Mouse (Mus musculus): ENCODE data around the gene Dlgap5. TPM values are rescaled to one million over a fixed set of nuclear protein-coding genes. Genes with fewer than 3 reads are reported as not detected.
A peak's percentile ranks its signal among the peaks of the same experiment; 100 is the strongest.

The Dlgap5 gene
- polyA plus RNA-seq, 1 experiment, result 2.4 TPM

DNA sequence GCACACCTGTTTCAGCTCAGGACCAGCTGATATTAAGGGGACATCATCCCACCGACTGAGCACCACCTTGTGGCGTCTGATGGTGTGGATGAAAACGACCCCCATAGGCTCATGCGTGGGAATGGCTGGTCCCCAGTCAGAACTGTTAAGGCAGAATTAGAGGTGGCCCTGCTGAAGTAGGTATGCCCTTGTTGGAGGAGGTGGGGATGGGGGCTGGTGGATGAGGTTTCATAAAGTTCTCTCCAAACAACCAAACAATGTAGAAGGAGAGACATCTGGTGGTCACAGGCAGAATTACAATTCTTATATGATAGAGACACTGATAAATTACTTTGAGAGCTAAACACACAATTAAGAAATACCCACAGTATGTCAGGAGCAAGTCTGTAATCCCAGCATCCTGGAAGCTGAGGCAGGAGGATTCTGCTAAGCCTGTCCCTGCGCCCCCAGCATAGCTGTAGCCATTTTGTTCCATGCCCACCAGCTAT lies 22.0 kb downstream of the Dlgap5 start:
- Histone ChIP-seq H3K36me3 (ENCODE audit: control insufficient read depth, insufficient read depth, low read length) (peaks cover 3% of the 10 kb centered on the region; the same call in 1 of the 2 replicates), H3K4me1 (ENCODE audit: control insufficient read depth, insufficient read depth, insufficient read length) (no peaks in the 10 kb centered on the region), H3K27ac (ENCODE audit: insufficient read depth, low read length) (peak overlapping the region; percentile 64), H3K4me3 (ENCODE audit: extremely low read depth, insufficient read depth, insufficient read length) (peak overlapping the region; percentile 28; the same call in 1 of the 2 replicates), H3K27me3 (ENCODE audit: control insufficient read depth, insufficient read depth, low read length) (no peaks in the 10 kb centered on the region)
- TF ChIP-seq CTCF (IDR thresholded peaks at IDR 0.05; ENCODE audit: extremely low read depth, insufficient read depth, insufficient read length, insufficient replicate concordance) (peak; percentile 38; the same call in 1 of the 2 replicates), POLR2A (IDR thresholded peaks at IDR 0.05; ENCODE audit: low read depth, low read length) (no peak)
- DNase-seq (ENCODE audit: low read depth in 1 of 2, low spot score in 2 of 2), result peak; percentile 8 to 31
- 61% methylated on average over 5 of the region's 5 CpGs for WGBS

DNA sequence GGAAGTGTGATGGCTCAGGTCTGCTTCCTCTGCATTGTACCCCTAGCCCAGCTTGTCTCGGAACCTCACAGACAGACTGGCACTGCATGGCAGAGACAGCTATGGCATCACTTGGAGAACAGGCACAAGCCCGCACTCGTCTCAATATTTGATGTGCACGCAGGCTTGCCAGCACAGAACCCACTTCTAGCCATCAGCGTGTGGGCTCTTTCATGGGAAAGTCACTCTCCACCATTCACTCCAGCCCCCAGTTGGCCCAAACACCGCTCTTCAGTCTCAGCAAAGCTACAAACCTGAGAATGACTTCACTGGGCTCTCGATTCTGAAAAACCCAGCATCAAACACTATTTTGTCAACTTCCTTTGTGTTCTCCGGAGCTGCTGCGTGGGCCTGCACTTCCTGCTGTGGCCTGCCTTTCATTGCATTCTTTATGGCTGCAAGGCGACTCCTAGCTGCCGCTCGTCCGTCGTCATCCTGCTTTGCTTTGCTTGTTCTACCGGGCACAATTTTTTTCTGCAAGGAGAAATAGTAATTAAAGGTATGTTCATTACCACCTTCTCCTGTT lies 22.7 kb downstream of the Dlgap5 start:
- Histone ChIP-seq H3K27me3 (ENCODE audit: control insufficient read depth, insufficient read depth, low read length) (no peaks in the 10 kb centered on the region), H3K36me3 (ENCODE audit: control insufficient read depth, insufficient read depth, low read length) (peaks cover 3% of the 10 kb centered on the region; the same call in 1 of the 2 replicates), H3K4me3 (ENCODE audit: extremely low read depth, insufficient read depth, insufficient read length) (peak overlapping the region; percentile 28; the same call in 1 of the 2 replicates), H3K27ac (ENCODE audit: insufficient read depth, low read length) (peak overlapping the region; percentile 68), H3K4me1 (ENCODE audit: control insufficient read depth, insufficient read depth, insufficient read length) (no peaks in the 10 kb centered on the region)
- DNase-seq (ENCODE audit: low read depth in 1 of 2, low spot score in 2 of 2), result peak; percentile 14 to 50
- 75% methylated on average over 15 of the region's 15 CpGs for WGBS
- no peak; the same call in 1 of the 2 replicates for TF ChIP-seq POLR2A (IDR thresholded peaks at IDR 0.05; ENCODE audit: low read depth, low read length)
- TF ChIP-seq CTCF (IDR thresholded peaks at IDR 0.05; ENCODE audit: extremely low read depth, insufficient read depth, insufficient read length, insufficient replicate concordance), result no peak

DNA sequence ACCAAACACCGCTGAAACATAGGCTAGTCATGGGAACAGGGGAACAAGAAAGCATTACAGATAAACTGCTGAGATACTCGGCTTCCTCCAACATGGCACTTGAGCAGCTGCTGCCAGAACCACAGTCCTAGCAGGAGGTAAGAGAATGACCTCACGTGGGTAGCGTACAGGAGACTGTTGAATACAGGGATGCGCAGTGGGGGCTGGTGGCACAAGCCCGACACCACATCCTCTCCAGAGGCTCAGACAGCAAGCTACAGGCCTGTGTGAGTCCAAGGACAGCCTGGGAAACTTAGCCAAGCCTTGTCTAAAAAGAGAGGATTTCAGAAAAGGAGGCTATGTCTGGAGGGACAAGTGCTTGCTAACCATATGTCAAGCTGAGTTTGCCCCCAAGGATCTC lies 23.2 kb downstream of the Dlgap5 start:
- Histone ChIP-seq H3K4me1 (ENCODE audit: control insufficient read depth, insufficient read depth, insufficient read length) (no peaks in the 10 kb centered on the region), H3K36me3 (ENCODE audit: control insufficient read depth, insufficient read depth, low read length) (peaks cover 4% of the 10 kb centered on the region; the same call in 1 of the 2 replicates), H3K27ac (ENCODE audit: insufficient read depth, low read length) (peak overlapping the region; percentile 68), H3K4me3 (ENCODE audit: extremely low read depth, insufficient read depth, insufficient read length) (no peak overlapping the region), H3K27me3 (ENCODE audit: control insufficient read depth, insufficient read depth, low read length) (no peaks in the 10 kb centered on the region)
- 80% methylated on average over 6 of the region's 6 CpGs for WGBS
- TF ChIP-seq CTCF (IDR thresholded peaks at IDR 0.05; ENCODE audit: extremely low read depth, insufficient read depth, insufficient read length, insufficient replicate concordance) (no peak), POLR2A (IDR thresholded peaks at IDR 0.05; ENCODE audit: low read depth, low read length) (no peak)
- no peak for DNase-seq (ENCODE audit: low read depth in 1 of 2, low spot score in 2 of 2)

DNA sequence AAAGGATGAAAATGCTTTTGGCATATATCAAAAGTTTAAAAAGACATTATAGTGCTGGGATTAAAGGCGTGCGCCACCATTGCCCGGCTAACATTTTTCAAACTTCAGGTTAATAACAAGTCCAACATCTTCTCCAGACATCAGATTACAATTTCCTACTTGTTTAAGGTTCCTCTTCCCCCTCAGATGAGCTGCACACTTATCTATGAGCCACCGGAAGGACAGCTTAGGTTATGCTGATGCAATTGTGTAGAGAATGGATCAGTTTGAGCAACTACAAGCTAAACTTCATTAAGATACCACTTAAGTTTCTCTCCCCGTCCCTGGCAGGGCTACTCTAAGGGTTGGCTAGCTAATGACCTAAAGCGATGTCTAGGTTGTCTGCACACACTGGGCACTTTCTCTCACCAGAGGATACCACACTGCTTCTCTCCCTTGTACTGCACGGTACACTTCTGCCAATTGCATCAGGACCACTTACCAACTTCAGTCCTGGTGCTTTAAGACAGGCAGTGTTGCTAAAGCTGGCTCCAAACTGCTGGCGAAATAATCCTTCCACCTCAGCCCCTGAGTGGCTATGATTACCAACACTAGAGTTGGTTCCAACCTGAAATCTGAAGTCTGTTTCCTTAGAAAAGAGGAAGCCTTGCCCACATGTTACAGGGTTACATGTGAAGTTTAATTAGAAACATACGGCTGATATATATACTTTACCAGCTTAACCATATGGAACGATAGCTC lies 24.7 kb downstream of the Dlgap5 start:
- 77% methylated on average over 10 of the region's 10 CpGs for WGBS
- H3K36me3 ChIP-seq (ENCODE audit: control insufficient read depth, insufficient read depth, low read length), result peaks cover 7% of the 10 kb centered on the region
- H3K4me1 ChIP-seq (ENCODE audit: control insufficient read depth, insufficient read depth, insufficient read length), result no peaks in the 10 kb centered on the region
- no peak overlapping the region for H3K4me3 ChIP-seq (ENCODE audit: extremely low read depth, insufficient read depth, insufficient read length)
- no peak overlapping the region for H3K27ac ChIP-seq (ENCODE audit: insufficient read depth, low read length)
- no peak for TF ChIP-seq CTCF (IDR thresholded peaks at IDR 0.05; ENCODE audit: extremely low read depth, insufficient read depth, insufficient read length, insufficient replicate concordance)
- no peak for TF ChIP-seq POLR2A (IDR thresholded peaks at IDR 0.05; ENCODE audit: low read depth, low read length)
- no peaks in the 10 kb centered on the region for H3K27me3 ChIP-seq (ENCODE audit: control insufficient read depth, insufficient read depth, low read length)
- no peak for DNase-seq (ENCODE audit: low read depth in 1 of 2, low spot score in 2 of 2)

DNA sequence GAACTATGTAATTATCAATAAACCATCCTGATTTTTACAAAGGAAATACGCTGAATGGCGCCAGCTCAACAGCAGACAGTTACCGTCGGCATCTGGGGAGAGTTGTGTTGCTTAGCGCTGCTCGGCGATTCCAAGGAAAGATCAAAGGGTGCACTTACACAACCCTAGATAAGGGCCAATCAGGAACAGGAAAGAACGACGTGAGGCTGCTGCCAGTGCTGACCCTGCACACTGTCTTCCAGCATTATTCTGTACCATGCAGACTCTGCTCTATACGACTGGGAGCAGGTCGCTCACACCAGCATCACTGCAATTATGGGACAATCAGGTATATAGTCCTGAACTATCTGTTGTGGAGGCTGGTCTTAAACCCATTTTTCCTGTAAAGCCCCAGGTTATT lies 32.1 kb downstream of the Dlgap5 start:
- no peaks in the 10 kb centered on the region for H3K4me1 ChIP-seq (ENCODE audit: control insufficient read depth, insufficient read depth, insufficient read length)
- 92% methylated on average over 11 of the region's 11 CpGs for WGBS
- no peak overlapping the region for H3K4me3 ChIP-seq (ENCODE audit: extremely low read depth, insufficient read depth, insufficient read length)
- TF ChIP-seq POLR2A (IDR thresholded peaks at IDR 0.05; ENCODE audit: low read depth, low read length), result no peak
- no peak for TF ChIP-seq CTCF (IDR thresholded peaks at IDR 0.05; ENCODE audit: extremely low read depth, insufficient read depth, insufficient read length, insufficient replicate concordance)
- H3K36me3 ChIP-seq (ENCODE audit: control insufficient read depth, insufficient read depth, low read length), result peaks cover 11% of the 10 kb centered on the region
- no peak overlapping the region for H3K27ac ChIP-seq (ENCODE audit: insufficient read depth, low read length)
- no peak for DNase-seq (ENCODE audit: low read depth in 1 of 2, low spot score in 2 of 2)
- H3K27me3 ChIP-seq (ENCODE audit: control insufficient read depth, insufficient read depth, low read length), result no peaks in the 10 kb centered on the region

DNA sequence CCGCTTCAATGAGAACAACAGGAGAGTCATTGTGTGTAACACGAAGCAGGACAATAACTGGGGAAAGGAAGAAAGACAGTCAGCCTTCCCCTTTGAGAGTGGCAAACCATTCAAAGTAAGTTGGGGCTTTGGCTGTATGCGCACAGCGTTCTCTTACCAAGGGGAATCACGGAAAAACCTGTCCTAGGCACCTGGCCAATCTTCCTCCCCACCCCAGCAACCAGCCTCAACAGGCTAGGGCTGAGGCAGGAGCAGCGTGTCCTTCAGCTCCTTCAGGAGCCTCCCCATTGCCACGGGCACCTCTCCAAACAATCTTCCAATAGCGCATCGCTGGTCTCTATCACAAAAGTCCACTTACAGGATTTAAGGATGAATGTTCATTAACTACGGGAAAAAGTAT lies 33.6 kb downstream of the Dlgap5 start:
- H3K36me3 ChIP-seq (ENCODE audit: control insufficient read depth, insufficient read depth, low read length), result peaks cover 8% of the 10 kb centered on the region
- 96% methylated on average over 10 of the region's 10 CpGs for WGBS
- no peak overlapping the region for H3K4me3 ChIP-seq (ENCODE audit: extremely low read depth, insufficient read depth, insufficient read length)
- DNase-seq (ENCODE audit: low read depth in 1 of 2, low spot score in 2 of 2), result no peak
- no peaks in the 10 kb centered on the region for H3K4me1 ChIP-seq (ENCODE audit: control insufficient read depth, insufficient read depth, insufficient read length)
- H3K27ac ChIP-seq (ENCODE audit: insufficient read depth, low read length), result no peak overlapping the region
- no peak for TF ChIP-seq POLR2A (IDR thresholded peaks at IDR 0.05; ENCODE audit: low read depth, low read length)
- TF ChIP-seq CTCF (IDR thresholded peaks at IDR 0.05; ENCODE audit: extremely low read depth, insufficient read depth, insufficient read length, insufficient replicate concordance), result no peak
- no peaks in the 10 kb centered on the region for H3K27me3 ChIP-seq (ENCODE audit: control insufficient read depth, insufficient read depth, low read length)
